Mouse (Mus musculus): ENCODE data around the gene Rbm38. TPM values are rescaled to one million over a fixed set of nuclear protein-coding genes. Genes with fewer than 3 reads are reported as not detected.

The Rbm38 gene
- polyA plus RNA-seq, 1 experiment = 31.3 TPM

- no peak overlapping the region for H3ac ChIP-seq (ENCODE audit: control insufficient read depth, insufficient read length, low read depth)
- H3K36me3 ChIP-seq (ENCODE audit: control insufficient read depth, insufficient read depth) = no peaks in the 10 kb centered on the region
- peaks cover 4% of the 10 kb centered on the region for H3K27me3 ChIP-seq (ENCODE audit: control insufficient read depth, insufficient read depth, insufficient read length)
- H3K79me3 ChIP-seq (ENCODE audit: low read depth) = no peaks in the 10 kb centered on the region
- TF ChIP-seq MYOD1 (IDR thresholded peaks at IDR 0.05; ENCODE audit: control insufficient read depth, insufficient read length, low read depth) (no peak), MYOG (IDR thresholded peaks at IDR 0.05; ENCODE audit: control insufficient read depth, extremely low read depth, insufficient read length) (no peak)
- H3K4me3 ChIP-seq (ENCODE audit: insufficient read depth, poor library complexity, severe bottlenecking) = no peak overlapping the region
- no peaks in the 10 kb centered on the region for H3K79me2 ChIP-seq (ENCODE audit: control insufficient read depth, insufficient read depth)
Observed at GRCm38 (mm10) chr2:172976661-172977238, 43.5 kb upstream of the Rbm38 start.

- Histone ChIP-seq H3K79me2 (ENCODE audit: control insufficient read depth, insufficient read depth) (no peaks in the 10 kb centered on the region), H3K79me3 (ENCODE audit: low read depth) (no peaks in the 10 kb centered on the region), H3K36me3 (ENCODE audit: control insufficient read depth, insufficient read depth) (no peaks in the 10 kb centered on the region), H3K4me3 (ENCODE audit: insufficient read depth, poor library complexity, severe bottlenecking) (no peak within 1 kb of the TSS), H3ac (ENCODE audit: control insufficient read depth, insufficient read length, low read depth) (no peak within 1 kb of the TSS), H3K27me3 (ENCODE audit: control insufficient read depth, insufficient read depth, insufficient read length) (peaks cover 4% of the 10 kb centered on the region)
- TF ChIP-seq MAX (IDR thresholded peaks at IDR 0.05) (no peak), USF1 (IDR thresholded peaks at IDR 0.05; ENCODE audit: low read depth) (no peak), MYOD1 (IDR thresholded peaks at IDR 0.05; ENCODE audit: control insufficient read depth, insufficient read length, low read depth) (no peak), FOSL1 (IDR thresholded peaks at IDR 0.05; ENCODE audit: insufficient read depth, low read length, poor library complexity, severe bottlenecking) (no peak), MYOG (IDR thresholded peaks at IDR 0.05; ENCODE audit: control insufficient read depth, extremely low read depth, insufficient read length) (no peak), CEBPB (IDR thresholded peaks at IDR 0.05; ENCODE audit: low read depth) (no peak), CTCF (IDR thresholded peaks at IDR 0.05; ENCODE audit: control insufficient read depth, insufficient read depth, insufficient read length) (no peak)
Observed at GRCm38 (mm10) chr2:172977409-172978130, 42.7 kb upstream of the Rbm38 start, which contains the start of gene Spo11. Gene Spo11 (plus strand): TSS chr2:172977700.

- TF ChIP-seq CEBPB (IDR thresholded peaks at IDR 0.05; ENCODE audit: low read depth) (no peak), CTCF (IDR thresholded peaks at IDR 0.05; ENCODE audit: control insufficient read depth, insufficient read depth, insufficient read length) (no peak), MAX (IDR thresholded peaks at IDR 0.05) (no peak), MYOG (IDR thresholded peaks at IDR 0.05; ENCODE audit: control insufficient read depth, extremely low read depth, insufficient read length) (no peak), USF1 (IDR thresholded peaks at IDR 0.05; ENCODE audit: low read depth) (no peak), MYOD1 (IDR thresholded peaks at IDR 0.05; ENCODE audit: control insufficient read depth, insufficient read length, low read depth) (no peak), FOSL1 (IDR thresholded peaks at IDR 0.05; ENCODE audit: insufficient read depth, low read length, poor library complexity, severe bottlenecking) (no peak)
- Histone ChIP-seq H3K79me3 (ENCODE audit: low read depth) (no peaks in the 10 kb centered on the region), H3K4me3 (ENCODE audit: insufficient read depth, poor library complexity, severe bottlenecking) (no peak overlapping the region), H3K36me3 (ENCODE audit: control insufficient read depth, insufficient read depth) (no peaks in the 10 kb centered on the region), H3K27me3 (ENCODE audit: control insufficient read depth, insufficient read depth, insufficient read length) (peaks cover 7% of the 10 kb centered on the region), H3K79me2 (ENCODE audit: control insufficient read depth, insufficient read depth) (no peaks in the 10 kb centered on the region), H3ac (ENCODE audit: control insufficient read depth, insufficient read length, low read depth) (no peak overlapping the region)
Observed at GRCm38 (mm10) chr2:172978131-172978633, 42.1 kb upstream of the Rbm38 start.

GRCm38 (mm10) chr2:172979666-172980345 lies 40.5 kb upstream of the Rbm38 start:
- H3K79me2 ChIP-seq (ENCODE audit: control insufficient read depth, insufficient read depth) = no peaks in the 10 kb centered on the region
- no peaks in the 10 kb centered on the region for H3K36me3 ChIP-seq (ENCODE audit: control insufficient read depth, insufficient read depth)
- no peak overlapping the region for H3ac ChIP-seq (ENCODE audit: control insufficient read depth, insufficient read length, low read depth)
- no peaks in the 10 kb centered on the region for H3K79me3 ChIP-seq (ENCODE audit: low read depth)
- TF ChIP-seq USF1 (IDR thresholded peaks at IDR 0.05; ENCODE audit: low read depth) (no peak), CEBPB (IDR thresholded peaks at IDR 0.05; ENCODE audit: low read depth) (no peak), MAX (IDR thresholded peaks at IDR 0.05) (no peak), FOSL1 (IDR thresholded peaks at IDR 0.05; ENCODE audit: insufficient read depth, low read length, poor library complexity, severe bottlenecking) (no peak), MYOG (IDR thresholded peaks at IDR 0.05; ENCODE audit: control insufficient read depth, extremely low read depth, insufficient read length) (no peak), CTCF (IDR thresholded peaks at IDR 0.05; ENCODE audit: control insufficient read depth, insufficient read depth, insufficient read length) (no peak), MYOD1 (IDR thresholded peaks at IDR 0.05; ENCODE audit: control insufficient read depth, insufficient read length, low read depth) (no peak)
- peaks cover 12% of the 10 kb centered on the region for H3K27me3 ChIP-seq (ENCODE audit: control insufficient read depth, insufficient read depth, insufficient read length)
- H3K4me3 ChIP-seq (ENCODE audit: insufficient read depth, poor library complexity, severe bottlenecking) = no peak overlapping the region

- Histone ChIP-seq H3K79me2 (ENCODE audit: control insufficient read depth, insufficient read depth) (no peaks in the 10 kb centered on the region), H3K79me3 (ENCODE audit: low read depth) (no peaks in the 10 kb centered on the region), H3K4me3 (ENCODE audit: insufficient read depth, poor library complexity, severe bottlenecking) (no peak overlapping the region), H3K27me3 (ENCODE audit: control insufficient read depth, insufficient read depth, insufficient read length) (peaks cover 30% of the 10 kb centered on the region), H3ac (ENCODE audit: control insufficient read depth, insufficient read length, low read depth) (no peak overlapping the region), H3K36me3 (ENCODE audit: control insufficient read depth, insufficient read depth) (no peaks in the 10 kb centered on the region)
- TF ChIP-seq FOSL1 (IDR thresholded peaks at IDR 0.05; ENCODE audit: insufficient read depth, low read length, poor library complexity, severe bottlenecking) (no peak), USF1 (IDR thresholded peaks at IDR 0.05; ENCODE audit: low read depth) (no peak), MAX (IDR thresholded peaks at IDR 0.05) (no peak), CTCF (IDR thresholded peaks at IDR 0.05; ENCODE audit: control insufficient read depth, insufficient read depth, insufficient read length) (no peak), MYOD1 (IDR thresholded peaks at IDR 0.05; ENCODE audit: control insufficient read depth, insufficient read length, low read depth) (no peak), CEBPB (IDR thresholded peaks at IDR 0.05; ENCODE audit: low read depth) (no peak), MYOG (IDR thresholded peaks at IDR 0.05; ENCODE audit: control insufficient read depth, extremely low read depth, insufficient read length) (no peak)
Observed at GRCm38 (mm10) chr2:172982776-172983561, 37.3 kb upstream of the Rbm38 start.

Measured in C2C12 (cell line).